Mouse (Mus musculus): ENCODE measurements at regions not wholly inside any gene's neighbourhood (a gene's known extent, or its start where the extent isn't known, plus 50 kb on each side); places are given as distances from the start of the nearest gene placed in this dataset.
A peak's percentile ranks its signal among the peaks of the same experiment; 100 is the strongest.
"Not testable (repeated sequence)": the region's sequence is repeated elsewhere in the genome, so short reads cannot be mapped to it uniquely, and the experiment has no call there.

DNA sequence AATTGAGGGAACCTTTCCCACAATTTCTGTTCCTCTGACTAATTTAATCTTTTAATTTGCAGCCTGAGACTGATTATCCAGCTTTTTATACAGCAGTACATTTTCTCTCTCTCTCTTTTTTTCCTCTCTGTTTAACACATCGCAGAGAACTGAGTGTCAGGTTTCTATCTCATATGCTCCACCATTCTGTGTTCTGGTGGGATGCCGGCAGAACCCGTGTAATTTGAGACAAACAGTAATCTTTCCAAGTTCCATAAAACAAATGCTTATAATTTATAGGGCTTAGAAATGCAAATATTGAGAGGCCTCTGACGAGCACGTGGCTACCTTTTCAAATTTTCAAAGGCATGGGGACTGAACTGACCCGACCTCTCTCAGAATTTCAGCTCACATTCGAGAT lies 59.1 kb downstream of the Zbtb18 start:
- no peak for DNase-seq (ENCODE audit: low spot score)

DNA sequence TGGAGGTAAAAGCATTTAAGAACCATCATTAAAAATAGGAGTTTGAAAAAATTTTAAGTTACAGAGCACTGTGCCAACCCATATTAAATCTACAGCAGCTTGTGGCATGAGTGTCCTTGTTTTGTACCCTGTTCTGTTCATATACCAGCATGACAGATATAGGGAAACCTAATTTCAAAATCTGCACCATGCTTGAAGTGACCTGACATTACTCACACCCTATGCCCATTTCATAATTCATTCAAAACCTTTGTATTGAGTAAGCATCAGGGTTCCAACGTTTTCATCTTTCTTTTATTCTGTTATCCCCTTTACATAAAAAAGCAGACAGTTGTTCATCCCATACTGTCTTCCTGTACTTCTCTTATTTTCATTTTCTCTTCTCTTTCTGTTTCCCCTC lies 61.8 kb downstream of the Zbtb18 start:
- DNase-seq (ENCODE audit: low spot score) = no peak

DNA sequence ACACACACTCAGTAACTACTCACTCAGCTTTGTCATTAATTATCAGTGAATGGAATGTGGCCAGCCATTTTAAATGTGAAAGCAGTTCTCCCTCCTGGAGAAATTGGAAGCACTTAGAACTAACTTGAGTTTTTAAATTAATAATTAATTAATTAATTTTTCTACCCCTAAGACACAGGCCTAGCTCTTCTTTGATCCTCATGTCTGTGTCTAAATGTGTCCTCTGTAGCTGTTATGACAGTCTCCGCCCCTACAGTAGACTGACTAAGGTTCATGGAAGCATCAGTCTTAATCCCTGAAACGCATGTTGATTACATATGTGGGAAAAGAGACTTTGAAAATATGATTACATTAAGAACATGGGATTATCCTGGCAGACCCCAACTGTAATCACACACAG lies 62.6 kb downstream of the Zbtb18 start:
- no peak for DNase-seq (ENCODE audit: low spot score)

DNA sequence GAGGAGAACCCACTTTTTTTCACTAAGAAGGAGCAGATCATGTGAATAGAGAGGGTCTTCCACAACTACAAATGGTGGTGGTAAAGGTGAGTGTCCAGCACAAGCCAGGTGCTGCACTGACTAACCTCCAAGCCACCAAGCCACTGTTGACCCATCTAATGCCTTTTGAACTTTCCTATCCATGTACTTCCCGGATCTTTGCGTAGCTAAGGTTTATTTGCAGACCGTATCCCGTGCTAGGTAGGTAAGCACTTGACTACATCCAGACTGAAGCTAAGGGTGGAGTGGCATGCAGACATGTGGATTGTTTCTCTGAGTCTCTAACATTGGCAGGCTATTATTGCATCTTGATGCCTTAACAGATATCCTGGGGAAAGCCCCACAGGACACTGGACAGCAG lies 65.2 kb downstream of the Zbtb18 start:
- not testable (repeated sequence) for DNase-seq (ENCODE audit: low spot score)

DNA sequence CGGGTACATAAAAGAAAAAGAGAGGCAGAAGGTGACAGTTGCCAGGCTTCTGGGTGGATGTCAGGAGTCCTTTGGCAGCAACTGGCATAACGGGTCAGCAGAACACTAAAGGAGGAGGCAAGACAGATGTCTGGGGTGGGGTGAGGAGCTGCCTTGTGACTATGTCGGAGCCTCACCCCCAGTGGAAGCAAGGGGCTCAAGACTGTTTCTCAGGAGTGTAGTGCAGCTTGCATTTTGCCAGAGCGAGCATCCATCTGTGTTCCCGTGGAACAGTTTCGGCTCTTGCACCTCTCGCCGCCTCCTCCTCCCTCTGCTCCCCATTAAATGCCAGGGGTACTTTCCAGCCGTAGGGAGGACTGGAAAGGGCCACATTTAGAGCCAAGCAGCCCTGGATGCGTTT lies 67.6 kb downstream of the Zbtb18 start:
- DNase-seq (ENCODE audit: low spot score) = no peak

DNA sequence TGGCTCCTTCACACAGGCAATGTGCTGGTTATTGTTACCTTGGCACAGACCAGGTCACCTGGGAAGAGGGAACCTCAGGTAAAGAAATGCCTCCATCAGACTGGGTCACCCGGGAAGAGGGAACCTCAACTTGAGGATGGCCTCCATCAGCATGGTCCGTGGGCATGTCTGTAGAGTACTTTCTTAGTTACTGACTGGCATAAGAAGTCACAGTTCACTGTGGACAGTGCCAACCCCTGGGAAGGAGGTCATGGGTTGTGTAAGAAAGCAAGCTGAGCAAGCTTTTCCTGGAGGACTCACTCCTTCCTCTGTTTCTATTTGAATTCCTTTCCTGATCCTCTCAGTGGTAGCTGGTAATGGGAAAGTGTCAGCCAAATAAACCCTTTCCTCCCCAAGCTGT lies 70.0 kb downstream of the Zbtb18 start:
- no peak for DNase-seq (ENCODE audit: low spot score)

DNA sequence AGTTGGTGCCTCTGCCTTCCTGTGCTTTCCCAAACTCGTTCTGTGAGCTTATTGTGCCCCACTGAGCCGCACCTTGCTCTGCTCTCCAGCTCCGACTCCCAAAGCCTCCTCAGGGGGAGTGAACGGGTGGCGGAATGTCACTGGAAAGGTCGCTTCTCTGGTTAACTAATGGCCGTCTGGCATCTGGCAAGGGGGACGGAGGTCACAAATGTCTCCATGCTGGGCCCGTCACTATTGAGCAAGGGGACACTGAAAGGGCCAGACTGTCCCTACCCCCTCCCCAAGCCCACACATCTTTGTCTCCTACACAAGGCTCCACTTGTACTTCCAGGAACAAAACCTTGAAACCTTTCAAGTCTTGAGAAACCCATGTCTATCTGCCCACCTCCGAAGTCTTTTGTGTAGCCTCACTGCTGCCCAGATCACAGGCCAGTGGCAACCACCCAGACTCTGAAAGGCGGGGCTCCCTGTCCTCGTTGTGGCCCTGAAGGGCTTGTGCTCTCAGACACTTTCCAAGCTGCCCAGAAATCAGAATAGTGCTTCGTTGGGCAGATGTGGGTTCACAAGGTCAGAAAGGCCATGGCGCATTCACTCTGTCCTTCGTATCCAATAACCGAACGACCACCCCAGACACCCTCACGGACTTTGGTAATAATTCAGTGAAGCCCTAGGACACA lies 75.9 kb downstream of the Zbtb18 start:
- DNase-seq (ENCODE audit: low spot score) = peak; percentile 20

DNA sequence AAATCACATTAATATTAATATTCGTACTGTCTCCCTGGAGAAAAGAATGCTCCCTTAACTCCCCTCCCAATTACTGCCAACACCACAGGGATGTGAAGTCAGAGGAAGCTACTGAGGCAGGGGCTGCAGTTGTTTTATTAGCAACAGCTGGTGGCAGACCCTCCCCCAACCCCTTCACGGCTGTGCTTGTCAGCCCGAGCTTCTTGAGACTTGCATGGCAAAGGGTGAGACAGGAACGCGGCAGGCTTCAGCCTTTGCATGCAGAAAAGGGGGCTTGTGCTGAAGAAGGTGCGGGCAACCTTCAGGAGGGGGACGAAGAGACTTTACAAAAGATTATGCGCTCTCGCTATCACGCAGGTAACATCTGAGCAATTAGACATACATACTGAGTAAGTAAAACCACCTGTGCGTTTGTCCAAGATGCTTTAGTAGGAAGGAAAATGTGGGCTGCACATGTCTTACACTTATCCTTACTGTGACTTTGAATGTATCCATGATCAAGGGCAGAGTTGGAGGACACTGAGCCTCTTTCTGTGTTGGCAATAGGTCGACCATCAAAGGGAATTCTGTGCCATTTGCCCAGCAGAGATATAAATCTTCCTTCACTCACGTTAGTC lies 76.9 kb downstream of the Zbtb18 start:
- peak; percentile 19 for DNase-seq (ENCODE audit: low spot score)

DNA sequence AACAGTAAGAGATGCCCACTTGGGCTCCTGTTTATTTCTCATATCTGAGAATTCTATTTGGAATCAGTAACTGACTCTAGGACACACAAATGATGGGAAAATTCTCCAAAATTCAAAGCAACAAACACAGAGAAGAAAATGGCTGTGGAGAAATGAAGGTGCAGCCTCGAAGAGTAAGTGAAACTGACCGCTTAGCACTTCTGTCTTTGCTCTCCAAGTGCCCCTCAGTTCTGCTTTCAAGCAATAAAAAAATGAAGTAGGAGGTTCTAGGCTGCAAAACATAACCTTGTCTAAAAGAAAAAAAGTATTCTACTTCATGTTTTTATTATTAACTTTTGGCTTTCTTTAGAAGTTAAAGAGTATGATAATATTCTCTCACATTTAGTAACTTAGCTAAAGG lies 79.0 kb downstream of the Zbtb18 start:
- DNase-seq (ENCODE audit: low spot score) = no peak

DNA sequence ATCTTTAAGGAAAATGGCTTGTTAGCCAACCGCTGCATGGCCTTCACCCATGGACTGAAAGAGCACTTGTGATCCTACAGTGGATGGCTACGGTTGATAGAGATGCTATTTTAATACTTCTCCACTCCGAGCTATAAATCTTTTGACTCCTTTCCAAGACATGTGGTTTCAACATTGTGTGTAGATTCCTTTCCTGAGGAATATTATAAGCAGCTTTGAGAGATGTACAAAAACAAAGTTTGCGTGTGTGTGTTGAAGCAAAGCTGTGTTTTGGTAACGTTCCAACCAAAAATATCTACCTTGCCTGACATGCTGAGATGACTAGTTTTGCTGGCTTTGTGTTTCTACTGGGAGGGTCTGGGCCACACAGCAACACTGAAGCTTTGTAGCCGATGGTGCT lies 83.0 kb downstream of the Zbtb18 start:
- DNase-seq (ENCODE audit: low spot score) = no peak

DNA sequence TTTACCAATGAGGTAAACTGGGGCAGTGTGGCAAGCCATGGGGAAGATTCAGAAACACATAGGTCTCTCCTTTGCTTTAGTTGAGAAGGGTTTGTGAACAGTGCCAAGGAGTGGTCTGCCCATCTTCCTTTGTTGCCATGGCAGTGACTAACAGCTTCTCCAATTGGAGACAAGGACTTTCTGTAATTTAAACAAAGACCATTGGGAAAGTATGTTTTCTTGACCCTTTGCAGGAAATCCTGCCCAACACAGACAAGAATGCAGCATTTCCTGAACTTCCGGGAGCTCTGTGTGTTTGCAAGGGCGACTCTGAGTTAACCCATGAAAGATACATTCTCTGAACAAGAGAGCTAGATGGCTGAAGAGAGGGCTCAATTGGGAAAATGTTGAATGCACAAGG lies 89.6 kb downstream of the Zbtb18 start:
- peak; percentile 10 for DNase-seq (ENCODE audit: low spot score)

DNA sequence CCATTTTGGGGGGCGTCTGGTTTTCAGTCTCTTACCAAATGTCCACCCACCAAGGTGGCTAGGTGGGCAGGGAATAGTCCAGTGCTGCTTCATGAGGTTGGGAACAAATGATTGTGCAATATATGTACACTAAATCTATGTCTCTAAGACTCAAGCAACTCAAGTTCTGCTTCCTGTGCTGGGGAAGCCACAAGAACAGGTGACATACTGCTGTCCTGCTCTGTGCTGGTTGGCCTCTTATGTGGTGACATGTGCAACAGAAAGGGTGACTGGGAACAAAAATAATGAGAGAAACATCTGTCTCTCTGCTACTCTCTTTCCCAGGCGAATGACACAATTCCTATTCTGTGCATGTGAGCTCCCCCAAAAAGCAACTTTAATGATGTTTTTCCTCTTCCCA lies 90.5 kb downstream of the Zbtb18 start:
- DNase-seq (ENCODE audit: low spot score) = no peak

DNA sequence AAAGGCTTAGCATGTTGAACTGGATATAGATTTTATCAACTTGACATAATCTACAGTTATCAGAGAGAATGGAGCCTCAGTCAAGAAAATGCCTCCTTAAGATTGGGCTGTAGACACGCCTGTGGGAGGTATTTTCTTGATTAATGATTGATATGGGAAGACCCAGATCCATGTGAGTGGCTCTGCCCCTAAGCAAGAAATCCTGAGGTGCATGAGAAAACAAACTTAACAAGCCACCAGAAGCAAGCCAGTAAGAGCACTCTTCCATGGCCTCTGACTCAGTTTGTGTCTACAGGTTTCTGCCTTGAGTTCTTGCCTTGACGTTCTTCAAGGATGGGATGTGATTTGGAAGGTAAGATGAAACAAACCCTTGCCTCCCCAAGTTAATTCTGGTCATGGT lies 91.2 kb downstream of the Zbtb18 start:
- DNase-seq (ENCODE audit: low spot score) = no peak

DNA sequence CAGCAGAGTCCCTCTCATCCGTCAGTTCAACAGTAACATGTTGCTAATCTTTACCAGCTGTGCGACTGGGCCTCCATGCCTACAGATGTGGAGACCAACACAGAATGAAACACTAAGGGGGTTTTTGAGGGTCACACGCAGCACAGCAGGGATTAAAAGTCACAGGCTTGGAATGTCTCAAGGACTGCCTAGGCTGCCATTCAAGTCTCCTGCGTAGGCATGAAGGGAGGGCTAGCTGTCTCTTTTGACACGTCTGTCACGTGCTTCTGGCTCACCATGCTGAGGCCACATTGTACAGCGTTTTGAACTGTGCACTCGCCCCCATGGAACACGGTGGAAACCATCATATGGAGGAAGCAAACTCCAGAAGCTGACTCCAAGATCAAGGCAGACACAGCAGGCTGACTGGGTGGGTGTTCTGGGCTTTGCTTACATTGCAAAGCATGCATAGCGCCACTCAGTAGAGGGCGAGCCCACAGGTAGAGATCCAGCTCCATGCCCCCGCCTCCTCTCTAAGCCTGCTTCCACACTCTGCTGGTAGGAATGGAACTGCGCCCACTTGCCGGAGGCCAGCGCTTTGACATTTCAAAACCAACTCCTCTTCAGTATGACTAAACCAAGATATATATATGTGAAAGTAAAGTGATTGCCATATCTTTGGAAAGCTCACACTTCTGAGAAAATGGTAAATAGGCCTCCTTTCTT lies 103.0 kb downstream of the Zbtb18 start:
- DNase-seq (ENCODE audit: low spot score) = no peak

DNA sequence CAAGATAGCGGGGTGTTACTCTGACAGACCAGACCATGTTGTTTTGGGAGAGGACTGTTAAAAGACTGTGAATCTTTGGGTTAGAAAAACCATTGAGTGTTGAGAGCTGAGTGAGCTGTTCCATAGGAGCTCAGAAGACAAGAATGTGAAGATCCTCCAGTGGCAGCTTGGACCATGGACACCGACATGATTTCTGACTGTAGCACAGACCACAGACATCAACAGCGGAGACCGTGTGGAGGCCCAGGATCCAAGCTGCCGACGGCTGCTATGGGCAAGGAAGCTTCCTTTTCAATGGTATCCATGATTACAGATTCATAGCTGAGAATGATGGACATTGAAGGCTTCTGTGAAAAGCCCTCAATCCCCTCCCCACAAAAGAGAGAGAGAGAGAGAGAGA lies 105.6 kb downstream of the Zbtb18 start:
- no peak for DNase-seq (ENCODE audit: low spot score)

DNA sequence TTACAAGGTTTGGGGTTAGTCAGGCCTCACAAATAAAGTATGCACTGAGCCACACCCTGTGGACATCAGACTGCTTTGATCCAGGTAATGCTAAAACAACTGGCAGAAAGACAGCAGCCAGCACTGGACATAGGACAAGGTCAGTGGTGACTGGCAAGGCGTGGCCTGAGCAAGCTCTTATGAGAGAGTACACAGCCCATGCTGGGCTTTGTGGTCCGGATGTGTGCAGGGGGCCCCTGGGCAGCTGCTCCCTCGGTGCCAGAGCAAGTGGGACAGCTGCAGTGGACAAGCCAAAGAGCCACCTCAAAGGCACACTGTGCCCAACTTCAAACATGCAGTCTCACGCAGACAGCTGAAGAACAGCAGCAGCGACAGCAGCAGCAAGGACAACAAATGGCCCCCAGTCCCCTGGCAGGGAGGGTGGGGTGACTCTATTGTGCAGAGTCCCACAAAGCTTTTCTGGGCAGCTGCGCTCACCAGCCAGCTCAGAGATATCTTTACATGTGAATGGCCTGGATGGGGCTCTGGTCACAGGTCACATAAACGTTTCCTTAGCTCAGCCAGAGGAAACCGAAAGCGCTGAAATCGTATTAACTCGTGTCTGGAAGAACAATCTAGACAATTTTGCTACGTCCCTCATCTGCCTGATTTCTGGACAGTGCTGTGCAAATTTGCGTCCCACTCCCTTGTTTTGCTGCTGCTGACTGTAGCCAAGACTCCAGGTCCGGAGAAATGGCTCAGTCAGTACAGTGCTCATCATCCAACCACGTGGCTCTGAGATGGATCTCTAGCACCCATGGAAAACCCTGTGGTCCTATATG lies 113.5 kb downstream of the Zbtb18 start:
- peak; percentile 19 for DNase-seq (ENCODE audit: low spot score)

DNA sequence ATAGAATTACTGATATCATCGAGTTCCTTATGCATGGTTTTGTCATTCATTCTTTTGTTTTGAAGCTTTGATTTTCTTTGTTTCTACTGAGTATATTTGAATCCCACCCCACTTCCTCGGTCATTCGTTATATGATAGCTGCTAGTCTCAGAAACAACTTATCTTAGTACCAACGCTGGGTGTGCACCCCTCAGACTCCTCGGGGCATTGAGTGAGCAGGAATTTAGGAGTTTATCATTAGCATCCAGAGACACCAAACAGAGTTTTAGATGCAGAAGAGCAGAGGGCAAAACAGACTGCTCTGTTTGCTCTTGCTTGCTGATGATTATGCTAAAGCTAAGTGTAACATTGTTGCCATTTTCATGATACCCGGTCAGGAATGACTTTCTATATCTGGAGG lies 115.3 kb downstream of the Zbtb18 start:
- no peak for DNase-seq (ENCODE audit: low spot score)

DNA sequence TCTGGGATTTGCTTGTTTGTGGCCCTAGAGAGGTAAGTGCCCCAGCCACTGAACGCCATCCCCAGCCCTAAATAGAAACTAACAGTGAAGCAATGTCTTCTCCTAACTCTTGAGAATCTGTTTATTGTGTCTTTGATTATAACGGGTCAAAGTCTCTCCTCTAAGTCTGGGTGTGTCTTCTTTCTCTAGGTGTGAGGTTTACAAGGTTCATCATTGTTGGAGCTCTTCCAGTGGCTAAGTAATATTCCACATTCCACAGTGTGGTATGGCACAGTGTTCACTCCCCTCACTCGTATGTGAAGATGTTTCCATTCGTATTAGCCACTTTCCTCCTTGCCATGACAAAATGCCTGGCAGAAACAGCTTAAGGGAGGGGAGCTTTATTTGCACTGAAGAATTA lies 115.7 kb downstream of the Zbtb18 start:
- DNase-seq (ENCODE audit: low spot score) = no peak

DNA sequence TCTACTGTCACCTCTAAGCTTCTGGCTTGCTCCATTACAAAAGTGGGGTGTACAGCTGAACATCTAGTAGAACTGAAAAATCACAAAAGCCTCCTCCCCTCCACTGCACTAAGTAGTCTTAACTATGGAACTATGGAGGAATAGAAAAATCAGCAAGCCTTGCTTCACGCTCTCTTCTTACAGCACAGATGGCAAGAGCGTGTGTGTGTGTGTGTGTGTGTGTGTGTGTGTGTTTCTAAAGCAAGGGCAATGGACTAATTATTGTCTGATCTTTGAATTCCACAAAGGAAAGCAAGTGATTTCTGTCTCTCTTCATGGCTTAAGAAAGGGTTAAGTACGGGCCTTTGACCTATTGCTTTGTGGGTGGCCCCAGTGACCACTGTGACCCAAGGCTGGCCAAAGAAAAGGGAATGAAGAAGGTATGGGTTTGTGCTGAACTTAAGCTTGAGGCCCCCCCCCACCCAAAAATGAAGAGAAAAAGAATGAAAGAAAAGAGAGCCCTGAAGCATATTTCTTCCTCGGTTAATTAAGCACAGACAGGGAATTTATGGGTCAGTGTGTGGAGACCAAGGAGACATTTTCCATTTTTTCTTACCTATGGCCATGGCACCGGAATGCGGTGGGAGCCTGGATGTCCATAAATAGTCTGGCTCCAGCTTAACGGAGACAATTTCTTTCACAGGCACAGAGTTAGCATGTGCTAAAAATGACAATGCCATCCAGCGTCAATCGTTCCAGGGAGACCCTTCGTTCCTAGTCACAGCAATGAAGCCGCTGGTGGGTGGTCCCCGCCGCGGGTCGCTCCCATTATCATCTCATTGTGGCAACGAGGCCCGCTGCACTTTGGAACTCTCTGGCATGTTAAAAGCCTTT lies 119.8 kb downstream of the Zbtb18 start:
- DNase-seq (ENCODE audit: low spot score) = peak; percentile 8

DNA sequence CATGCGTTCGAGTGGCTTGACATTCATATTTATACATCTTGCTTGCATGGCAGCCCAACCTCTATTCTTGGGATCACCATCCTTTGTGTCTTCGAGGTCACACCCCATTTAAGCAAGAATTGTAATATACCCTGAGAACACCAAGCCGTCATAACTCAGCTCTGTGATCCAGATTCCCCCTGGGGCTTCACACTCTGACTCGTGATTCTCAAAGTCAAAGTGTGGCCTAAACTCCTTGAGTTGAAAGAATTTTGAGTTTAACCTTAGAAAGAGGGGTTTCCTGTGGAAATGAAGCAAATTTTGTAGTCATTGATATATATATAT lies 120.4 kb downstream of the Zbtb18 start:
- no peak for DNase-seq (ENCODE audit: low spot score)

DNA sequence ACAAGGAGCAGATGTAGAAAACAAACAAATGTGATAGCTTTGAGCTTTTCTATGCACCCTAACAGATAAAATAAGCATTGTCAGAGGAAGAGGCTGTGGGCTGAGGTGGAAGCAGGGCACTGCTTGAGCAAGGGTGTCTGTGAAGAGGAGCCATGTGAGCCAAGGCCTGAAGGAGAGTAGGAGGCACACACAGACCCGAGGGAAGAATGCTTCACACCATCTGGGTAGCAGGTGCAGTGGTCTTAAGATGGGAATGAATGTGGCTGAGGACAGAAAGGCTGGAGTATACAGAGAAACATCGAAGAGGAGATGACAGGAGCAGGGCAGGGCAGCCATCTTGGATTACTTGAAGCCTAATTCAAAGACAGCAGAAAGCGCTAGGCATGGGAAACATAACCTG lies 123.5 kb downstream of the Zbtb18 start:
- no peak for DNase-seq (ENCODE audit: low spot score)

All from yolk sac, embryonic 10.5 days (tissue).